Mouse (Mus musculus): ENCODE measurements around the gene Eif3k. TPM values are rescaled to one million over a fixed set of nuclear protein-coding genes. Genes with fewer than 3 reads are reported as not detected.

Eif3k gene
- polyA plus RNA-seq, 1 experiment = 328 TPM

- TF ChIP-seq CTCF (IDR thresholded peaks at IDR 0.05; ENCODE audit: borderline replicate concordance, insufficient read depth, low read length) (no peak), POLR2A (IDR thresholded peaks at IDR 0.05; ENCODE audit: low read depth, low read length) (no peak)
- Histone ChIP-seq H3K27ac (ENCODE audit: insufficient read depth, low read length) (peak overlapping the region; percentile 93), H3K4me1 (ENCODE audit: control insufficient read depth, insufficient read depth, low read length) (peaks cover 48% of the 10 kb centered on the region), H3K4me3 (ENCODE audit: insufficient read depth, low read length) (no peak overlapping the region)
These were observed 26.9 kb downstream of the Eif3k start for GRCm38 (mm10) chr7:28954773-28955172.

- H3K27ac ChIP-seq (ENCODE audit: insufficient read depth, low read length) = peak overlapping the region; percentile 99
- no peak for TF ChIP-seq CTCF (IDR thresholded peaks at IDR 0.05; ENCODE audit: borderline replicate concordance, insufficient read depth, low read length)
- TF ChIP-seq POLR2A (IDR thresholded peaks at IDR 0.05; ENCODE audit: low read depth, low read length) = no peak
- peaks cover 47% of the 10 kb centered on the region for H3K4me1 ChIP-seq (ENCODE audit: control insufficient read depth, insufficient read depth, low read length)
- no peak overlapping the region for H3K4me3 ChIP-seq (ENCODE audit: insufficient read depth, low read length)
These were observed 27.9 kb downstream of the Eif3k start for GRCm38 (mm10) chr7:28953476-28954376.

GRCm38 (mm10) chr7:28952786-28953185 lies 28.9 kb downstream of the Eif3k start:
- Histone ChIP-seq H3K27ac (ENCODE audit: insufficient read depth, low read length) (peak overlapping the region; percentile 99), H3K4me3 (ENCODE audit: insufficient read depth, low read length) (no peak overlapping the region), H3K4me1 (ENCODE audit: control insufficient read depth, insufficient read depth, low read length) (peaks cover 51% of the 10 kb centered on the region)
- TF ChIP-seq CTCF (IDR thresholded peaks at IDR 0.05; ENCODE audit: borderline replicate concordance, insufficient read depth, low read length) (no peak), POLR2A (IDR thresholded peaks at IDR 0.05; ENCODE audit: low read depth, low read length) (no peak)

- TF ChIP-seq CTCF (IDR thresholded peaks at IDR 0.05; ENCODE audit: borderline replicate concordance, insufficient read depth, low read length) = no peak
- TF ChIP-seq POLR2A (IDR thresholded peaks at IDR 0.05; ENCODE audit: low read depth, low read length) = no peak
- Histone ChIP-seq H3K4me3 (ENCODE audit: insufficient read depth, low read length) (no peak overlapping the region), H3K27ac (ENCODE audit: insufficient read depth, low read length) (peak overlapping the region; percentile 99), H3K4me1 (ENCODE audit: control insufficient read depth, insufficient read depth, low read length) (peaks cover 55% of the 10 kb centered on the region)
These were observed 29.9 kb downstream of the Eif3k start for GRCm38 (mm10) chr7:28951764-28952163.

- peaks cover 57% of the 10 kb centered on the region for H3K4me1 ChIP-seq (ENCODE audit: control insufficient read depth, insufficient read depth, low read length)
- peak overlapping the region; percentile 99 for H3K27ac ChIP-seq (ENCODE audit: insufficient read depth, low read length)
- TF ChIP-seq POLR2A (IDR thresholded peaks at IDR 0.05; ENCODE audit: low read depth, low read length) (no peak), CTCF (IDR thresholded peaks at IDR 0.05; ENCODE audit: borderline replicate concordance, insufficient read depth, low read length) (no peak)
- H3K4me3 ChIP-seq (ENCODE audit: insufficient read depth, low read length) = no peak overlapping the region
These were observed 31.2 kb downstream of the Eif3k start for GRCm38 (mm10) chr7:28950346-28951037.

- H3K27ac ChIP-seq (ENCODE audit: insufficient read depth, low read length) = peak overlapping the region; percentile 100
- H3K4me1 ChIP-seq (ENCODE audit: control insufficient read depth, insufficient read depth, low read length) = peaks cover 63% of the 10 kb centered on the region
- TF ChIP-seq CTCF (IDR thresholded peaks at IDR 0.05; ENCODE audit: borderline replicate concordance, insufficient read depth, low read length) (no peak), POLR2A (IDR thresholded peaks at IDR 0.05; ENCODE audit: low read depth, low read length) (no peak)
- H3K4me3 ChIP-seq (ENCODE audit: insufficient read depth, low read length) = no peak overlapping the region
These were observed 32.4 kb downstream of the Eif3k start for GRCm38 (mm10) chr7:28949298-28949697.

- TF ChIP-seq CTCF (IDR thresholded peaks at IDR 0.05; ENCODE audit: borderline replicate concordance, insufficient read depth, low read length) (no peak), POLR2A (IDR thresholded peaks at IDR 0.05; ENCODE audit: low read depth, low read length) (no peak)
- Histone ChIP-seq H3K27ac (ENCODE audit: insufficient read depth, low read length) (peak overlapping the region; percentile 100), H3K4me3 (ENCODE audit: insufficient read depth, low read length) (no peak overlapping the region), H3K4me1 (ENCODE audit: control insufficient read depth, insufficient read depth, low read length) (peaks cover 61% of the 10 kb centered on the region)
These were observed 32.9 kb downstream of the Eif3k start for GRCm38 (mm10) chr7:28948746-28949145.

- Histone ChIP-seq H3K27ac (ENCODE audit: insufficient read depth, low read length) (peak overlapping the region; percentile 100), H3K4me1 (ENCODE audit: control insufficient read depth, insufficient read depth, low read length) (peaks cover 58% of the 10 kb centered on the region), H3K4me3 (ENCODE audit: insufficient read depth, low read length) (no peak overlapping the region)
- no peak for TF ChIP-seq CTCF (IDR thresholded peaks at IDR 0.05; ENCODE audit: borderline replicate concordance, insufficient read depth, low read length)
- TF ChIP-seq POLR2A (IDR thresholded peaks at IDR 0.05; ENCODE audit: low read depth, low read length) = peak; percentile 21; the same call in 1 of the 2 replicates
These were observed 35.4 kb downstream of the Eif3k start for GRCm38 (mm10) chr7:28946271-28946610.

- no peak for TF ChIP-seq POLR2A (IDR thresholded peaks at IDR 0.05; ENCODE audit: low read depth, low read length)
- TF ChIP-seq CTCF (IDR thresholded peaks at IDR 0.05; ENCODE audit: borderline replicate concordance, insufficient read depth, low read length) = no peak
- H3K4me1 ChIP-seq (ENCODE audit: control insufficient read depth, insufficient read depth, low read length) = peaks cover 60% of the 10 kb centered on the region
- H3K4me3 ChIP-seq (ENCODE audit: insufficient read depth, low read length) = no peak overlapping the region
- H3K27ac ChIP-seq (ENCODE audit: insufficient read depth, low read length) = peak overlapping the region; percentile 100
These were observed 36.0 kb downstream of the Eif3k start for GRCm38 (mm10) chr7:28945416-28946270.

All from embryonic fibroblast, embryonic 13.5 days (primary cell).